Mouse (Mus musculus): ENCODE measurements at regions not wholly inside any gene's neighbourhood (a gene's known extent, or its start where the extent isn't known, plus 50 kb on each side); places are given as distances from the start of the nearest gene placed in this dataset.

- DNase-seq (ENCODE audit: low spot score): no peak
These were observed 539.2 kb downstream of the Gm19410 start for GRCm38 (mm10) chr8:36304809-36305208.

- no peak for DNase-seq (ENCODE audit: low spot score)
These were observed 540.7 kb downstream of the Gm19410 start for GRCm38 (mm10) chr8:36306336-36306735.

GRCm38 (mm10) chr8:36307496-36307895 lies 541.9 kb downstream of the Gm19410 start:
- no peak for DNase-seq (ENCODE audit: low spot score)

GRCm38 (mm10) chr8:36308056-36308455 lies 542.5 kb downstream of the Gm19410 start:
- DNase-seq (ENCODE audit: low spot score): no peak

- no peak for DNase-seq (ENCODE audit: low spot score)
These were observed 543.7 kb downstream of the Gm19410 start for GRCm38 (mm10) chr8:36309326-36309725.

- no peak for DNase-seq (ENCODE audit: low spot score)
These were observed 544.4 kb downstream of the Gm19410 start for GRCm38 (mm10) chr8:36309952-36310351.

- DNase-seq (ENCODE audit: low spot score): no peak
These were observed 546.1 kb downstream of the Gm19410 start for GRCm38 (mm10) chr8:36311734-36312133.

- no peak for DNase-seq (ENCODE audit: low spot score)
These were observed 547.4 kb downstream of the Gm19410 start for GRCm38 (mm10) chr8:36312963-36313362.

GRCm38 (mm10) chr8:36318396-36318795 lies 552.8 kb downstream of the Gm19410 start:
- no peak for DNase-seq (ENCODE audit: low spot score)

- no peak for DNase-seq (ENCODE audit: low spot score)
These were observed 553.3 kb downstream of the Gm19410 start for GRCm38 (mm10) chr8:36318884-36319283.

- no peak for DNase-seq (ENCODE audit: low spot score)
These were observed 553.8 kb downstream of the Gm19410 start for GRCm38 (mm10) chr8:36319314-36319959.

- no peak for DNase-seq (ENCODE audit: low spot score)
These were observed 556.5 kb downstream of the Gm19410 start for GRCm38 (mm10) chr8:36322125-36322524.

- no peak for DNase-seq (ENCODE audit: low spot score)
These were observed 557.0 kb downstream of the Gm19410 start for GRCm38 (mm10) chr8:36322578-36322977.

GRCm38 (mm10) chr8:36338628-36339027 lies 573.0 kb downstream of the Gm19410 start:
- DNase-seq (ENCODE audit: low spot score): no peak

GRCm38 (mm10) chr8:36339449-36339848 lies 573.9 kb downstream of the Gm19410 start:
- DNase-seq (ENCODE audit: low spot score): no peak

- no peak for DNase-seq (ENCODE audit: low spot score)
These were observed 574.9 kb downstream of the Gm19410 start for GRCm38 (mm10) chr8:36340454-36340853.

- no peak for DNase-seq (ENCODE audit: low spot score)
These were observed 576.4 kb downstream of the Gm19410 start for GRCm38 (mm10) chr8:36341965-36342364.

GRCm38 (mm10) chr8:36342650-36343049 lies 577.1 kb downstream of the Gm19410 start:
- no peak for DNase-seq (ENCODE audit: low spot score)

- DNase-seq (ENCODE audit: low spot score): peak; percentile 72
These were observed 581.2 kb downstream of the Gm19410 start for GRCm38 (mm10) chr8:36346682-36347324.

GRCm38 (mm10) chr8:36348067-36348466 lies 582.5 kb downstream of the Gm19410 start:
- no peak for DNase-seq (ENCODE audit: low spot score)

- DNase-seq (ENCODE audit: low spot score): no peak
These were observed 589.3 kb downstream of the Gm19410 start for GRCm38 (mm10) chr8:36354926-36355325.

GRCm38 (mm10) chr8:36358998-36359397 lies 593.4 kb downstream of the Gm19410 start:
- DNase-seq (ENCODE audit: low spot score): no peak

GRCm38 (mm10) chr8:36361255-36361654 lies 595.7 kb downstream of the Gm19410 start:
- peak; percentile 71 for DNase-seq (ENCODE audit: low spot score)

- no peak for DNase-seq (ENCODE audit: low spot score)
These were observed 596.2 kb downstream of the Gm19410 start for GRCm38 (mm10) chr8:36361818-36362217.

Data from ovary, postnatal 14 days (tissue).